Mouse (Mus musculus): ENCODE measurements around the gene Wt1.

Wt1 gene

DNA sequence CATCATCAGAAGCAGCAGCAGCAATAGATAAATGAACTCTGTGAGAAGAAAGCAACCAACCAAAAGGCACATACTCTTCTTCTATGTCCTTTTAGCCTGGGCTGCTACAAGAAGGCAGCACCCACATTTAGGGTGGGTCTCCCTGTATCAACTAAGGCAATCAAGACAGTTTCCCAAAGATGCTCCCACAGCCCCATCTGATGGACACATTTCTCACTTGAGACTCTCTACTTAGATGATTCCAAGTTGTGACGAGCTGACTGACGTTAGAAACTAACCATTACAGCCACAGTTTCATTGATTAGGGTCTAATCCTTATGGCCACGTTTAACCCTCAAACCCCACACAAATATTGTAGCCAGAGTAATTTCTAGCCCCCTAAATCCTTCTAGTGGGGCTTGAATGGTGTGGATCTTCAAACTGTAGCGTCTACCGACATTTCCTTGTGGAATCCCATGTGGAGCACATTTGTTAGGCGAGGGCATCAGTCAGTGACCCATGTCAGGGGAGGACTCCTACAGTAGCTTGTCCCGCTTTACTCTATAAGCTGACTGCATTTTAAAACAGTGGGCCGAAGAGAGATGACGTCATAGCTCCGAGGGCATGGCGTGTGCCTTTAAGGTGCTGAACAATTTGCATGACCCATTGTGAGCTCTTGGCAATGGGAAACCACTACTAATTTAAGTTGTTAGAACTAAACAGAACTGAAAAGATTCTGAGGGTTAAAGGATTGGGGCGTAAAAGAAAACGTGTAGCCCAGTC lies 59.6 kb downstream of the Wt1 start:
- no peak for DNase-seq

GRCm38 (mm10) chr2:105186591-105186990 lies 60.3 kb downstream of the Wt1 start:
- DNase-seq: no peak

- DNase-seq: no peak
Observed at GRCm38 (mm10) chr2:105188182-105188581, 61.9 kb downstream of the Wt1 start.

- DNase-seq: no peak
Observed at GRCm38 (mm10) chr2:105189352-105189751, 63.0 kb downstream of the Wt1 start.

- DNase-seq: no peak
Observed at GRCm38 (mm10) chr2:105200152-105200551, 73.8 kb downstream of the Wt1 start.

DNA sequence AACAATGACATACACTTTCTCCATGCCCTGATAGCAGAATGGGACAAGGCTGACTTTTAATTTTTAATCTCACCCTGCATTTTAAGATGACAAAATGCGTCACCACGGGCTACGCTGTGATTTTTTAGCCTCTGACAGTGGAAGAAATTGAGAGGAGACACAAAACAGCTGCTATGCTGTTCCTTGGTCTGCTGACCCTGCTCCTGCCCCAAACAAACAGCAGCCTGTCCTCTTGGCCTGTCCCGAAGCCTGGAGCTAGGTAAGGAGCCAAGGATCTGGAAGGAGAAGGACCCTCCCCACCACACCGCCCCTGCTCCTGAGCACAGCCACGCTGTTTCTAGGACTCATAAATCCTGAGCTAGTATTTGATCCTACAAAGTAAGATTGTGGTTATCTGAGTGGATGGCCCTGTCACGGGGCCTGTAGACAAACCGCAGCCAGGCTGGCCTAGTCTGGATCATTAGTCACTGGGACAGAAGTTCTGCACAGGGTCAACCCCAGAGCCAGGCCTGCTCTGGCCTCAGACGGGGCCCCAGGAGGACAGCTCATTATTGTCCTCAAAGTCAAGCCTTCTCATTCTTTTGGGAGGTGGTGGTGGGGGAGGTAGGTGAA lies 80.3 kb downstream of the Wt1 start:
- no peak for DNase-seq

DNA sequence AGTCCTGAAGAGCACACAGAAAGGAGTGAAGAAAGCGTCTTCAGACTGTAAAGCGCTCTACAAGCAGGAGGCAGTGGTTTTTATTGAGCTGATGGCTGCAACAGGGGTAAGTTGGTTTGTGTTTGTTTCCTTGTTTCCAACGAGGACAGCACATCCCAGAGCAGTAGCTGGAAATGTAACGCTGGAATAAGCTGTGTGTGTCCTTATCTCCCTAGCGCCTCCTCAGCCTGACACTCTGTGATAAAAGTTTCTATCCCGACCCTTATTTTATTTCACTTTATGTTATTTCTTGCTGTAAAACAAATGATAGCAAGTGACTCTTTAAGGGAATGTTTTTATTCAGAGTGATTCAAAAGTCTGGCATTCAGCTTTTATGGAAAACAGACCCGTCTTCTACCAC lies 86.5 kb downstream of the Wt1 start:
- no peak for DNase-seq

DNA sequence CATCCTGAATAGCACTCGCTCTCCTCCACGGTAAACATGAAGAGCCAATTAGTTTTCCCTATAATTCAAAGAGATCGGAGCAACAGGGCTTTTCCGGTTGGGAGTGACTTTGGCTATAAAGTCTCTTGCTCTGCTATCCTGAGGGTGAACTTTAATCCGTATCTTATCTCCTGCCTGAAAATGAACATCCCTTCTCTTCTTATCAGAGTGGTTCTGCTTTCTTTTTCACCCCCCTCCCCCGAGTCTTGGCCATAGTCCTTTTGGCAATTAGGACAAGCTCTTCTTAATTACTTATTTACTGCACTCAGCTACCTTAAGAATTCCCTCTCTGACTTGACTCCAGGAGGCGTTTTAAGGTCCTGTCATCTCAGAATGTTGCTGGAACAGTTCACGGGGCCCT lies 89.6 kb downstream of the Wt1 start:
- no peak for DNase-seq

DNA sequence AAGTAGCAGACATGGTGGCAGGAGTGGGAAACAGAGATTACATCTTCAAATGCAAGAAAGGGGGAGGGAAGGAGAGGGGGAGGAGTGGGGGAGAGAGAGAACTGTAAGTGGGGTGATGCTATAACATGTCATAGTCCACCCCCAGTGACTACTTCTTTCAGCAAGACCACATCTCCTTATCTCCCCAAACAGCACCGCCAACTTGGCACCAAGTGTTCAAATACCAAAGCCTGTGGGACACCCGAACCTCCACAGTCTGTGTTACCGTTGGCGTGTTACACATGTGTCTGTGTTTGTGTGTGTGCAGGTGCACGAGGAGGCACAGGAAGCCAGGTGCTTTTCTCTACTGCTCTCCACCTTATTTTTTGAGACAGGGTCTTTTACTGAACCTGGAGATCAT lies 92.9 kb downstream of the Wt1 start:
- DNase-seq: no peak

- DNase-seq: no peak
Observed at GRCm38 (mm10) chr2:105219664-105220063, 93.3 kb downstream of the Wt1 start.

DNA sequence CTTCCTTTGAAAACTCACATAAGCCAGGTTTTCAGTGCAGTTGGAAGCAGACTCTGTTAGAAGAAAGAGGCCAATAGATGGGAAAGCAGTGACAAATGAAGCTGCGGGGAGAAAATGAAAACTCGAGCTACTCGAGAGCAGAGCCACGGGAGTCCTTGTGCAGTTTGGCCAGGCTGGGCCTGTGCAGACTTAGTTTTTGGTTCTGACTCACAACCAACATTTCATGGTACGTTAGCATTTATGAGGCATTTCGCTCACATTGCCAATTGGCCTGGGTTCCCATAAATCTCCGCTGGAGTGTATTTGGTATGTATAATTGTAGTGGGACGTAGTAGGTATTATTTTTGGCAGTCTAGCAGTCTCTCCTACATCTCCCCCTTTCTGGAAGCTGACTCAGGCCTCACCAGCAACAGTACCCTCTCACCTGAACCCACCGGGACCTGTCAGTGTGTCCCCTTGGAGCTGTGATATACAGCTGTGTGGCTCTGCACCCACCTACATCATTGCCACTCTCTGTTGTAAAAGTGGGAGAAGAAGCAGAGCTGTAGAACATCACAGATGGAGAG lies 94.5 kb downstream of the Wt1 start:
- DNase-seq: no peak

Data from right cerebral cortex, postnatal 4 days (tissue).